Mouse (Mus musculus) erythroblast, embryonic 14.5 days (primary cell): Measurements from ENCODE around the gene Plb1. TPM values are rescaled to one million over a fixed set of nuclear protein-coding genes. Genes with fewer than 3 reads are reported as not detected.

Experiments
- H3K27me3 ChIP-seq: 2 replicates; pipeline ENCODE4 v1.6.1; 2012; ENCODE audit warnings: inconsistent platforms; ENCODE audit not compliant: control insufficient read depth
- H3K36me3 ChIP-seq: 2 replicates; pipeline ENCODE4 v1.6.1; 2012; ENCODE audit warnings: mild to moderate bottlenecking, inconsistent platforms; ENCODE audit not compliant: control insufficient read depth
- H3K4me1 ChIP-seq: 2 replicates; pipeline ENCODE4 v1.6.1; 2012; ENCODE audit warnings: inconsistent platforms; ENCODE audit not compliant: control insufficient read depth
- H3K4me3 ChIP-seq: replicated peaks from 2 replicates; pipeline ENCODE3; 2012; ENCODE audit warnings: moderate library complexity, mild to moderate bottlenecking, inconsistent platforms
- H3K9me3 ChIP-seq: 2 replicates; pipeline ENCODE4 v1.6.1; 2012; ENCODE audit warnings: low read length, inconsistent platforms, mixed read lengths; ENCODE audit not compliant: control insufficient read depth
- GATA1 ChIP-seq: IDR thresholded peaks from 2 replicates; pipeline ENCODE4 v1.6.1; 2012; ENCODE audit warnings: low read length, inconsistent platforms, mixed read lengths
- TAL1 ChIP-seq: IDR thresholded peaks from 3 replicates; pipeline ENCODE4 v1.6.1; 2012; ENCODE audit warnings: low read length, inconsistent platforms, mixed read lengths
- polyA plus RNA-seq: library from polyadenylated mRNA; stranded (reverse); fragments of >175 nt; gene quantifications from 2 replicates; pipeline ENCODE4 v1.2.3, GENCODE M21; 2012

Gene Plb1
- polyA plus RNA-seq, 1 experiment, result 0.03 TPM

DNA sequence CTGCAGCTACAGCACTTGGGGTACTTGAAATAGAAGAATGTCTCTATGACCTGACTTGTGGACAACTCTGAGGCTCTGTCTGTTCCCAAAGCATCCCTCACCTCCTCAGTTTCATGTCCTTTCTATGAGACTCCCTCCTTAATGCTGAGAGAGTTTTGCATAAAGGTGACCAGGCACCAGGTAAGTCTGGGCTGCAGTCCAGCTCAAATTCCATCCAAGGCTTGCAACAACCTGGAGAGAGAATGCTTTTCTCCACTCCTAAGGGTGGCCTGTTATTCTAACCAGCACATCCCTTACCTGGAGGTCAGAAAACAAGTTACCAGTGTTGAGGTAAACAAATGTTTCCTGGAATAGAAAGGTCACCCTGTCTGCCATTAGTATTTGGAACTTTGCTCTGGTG lies 159.8 kb downstream of the Plb1 start:
- no peak for TF ChIP-seq GATA1
- no peak for TF ChIP-seq TAL1
- Histone ChIP-seq H3K4me1 (no peaks in the 10 kb centered on the region), H3K4me3 (no peak overlapping the region), H3K9me3 (no peaks in the 10 kb centered on the region), H3K27me3 (no peaks in the 10 kb centered on the region), H3K36me3 (no peaks in the 10 kb centered on the region)

DNA sequence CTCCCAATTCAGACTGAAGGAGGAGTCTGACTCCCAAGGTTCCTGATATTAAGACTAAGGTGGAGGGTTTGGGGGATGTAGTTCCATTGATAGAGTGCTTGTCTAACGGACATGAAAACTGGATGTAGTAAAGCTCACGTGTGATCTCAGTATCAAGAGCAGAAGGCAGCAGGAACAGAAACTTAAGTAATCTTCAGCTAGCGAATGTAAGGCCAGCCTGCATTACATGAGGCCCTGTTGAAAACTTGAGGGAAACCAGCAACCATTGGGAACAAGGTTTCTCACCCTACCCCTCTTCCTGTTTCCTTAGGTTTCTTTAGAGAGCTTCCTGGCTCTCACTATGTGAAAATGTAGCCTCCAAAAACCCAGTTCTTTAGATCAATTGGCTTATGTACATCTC lies 162.1 kb downstream of the Plb1 start:
- H3K4me1 ChIP-seq, result no peaks in the 10 kb centered on the region
- H3K27me3 ChIP-seq, result no peaks in the 10 kb centered on the region
- no peak for TF ChIP-seq TAL1
- TF ChIP-seq GATA1, result no peak
- no peak overlapping the region for H3K4me3 ChIP-seq
- no peaks in the 10 kb centered on the region for H3K36me3 ChIP-seq
- no peaks in the 10 kb centered on the region for H3K9me3 ChIP-seq

DNA sequence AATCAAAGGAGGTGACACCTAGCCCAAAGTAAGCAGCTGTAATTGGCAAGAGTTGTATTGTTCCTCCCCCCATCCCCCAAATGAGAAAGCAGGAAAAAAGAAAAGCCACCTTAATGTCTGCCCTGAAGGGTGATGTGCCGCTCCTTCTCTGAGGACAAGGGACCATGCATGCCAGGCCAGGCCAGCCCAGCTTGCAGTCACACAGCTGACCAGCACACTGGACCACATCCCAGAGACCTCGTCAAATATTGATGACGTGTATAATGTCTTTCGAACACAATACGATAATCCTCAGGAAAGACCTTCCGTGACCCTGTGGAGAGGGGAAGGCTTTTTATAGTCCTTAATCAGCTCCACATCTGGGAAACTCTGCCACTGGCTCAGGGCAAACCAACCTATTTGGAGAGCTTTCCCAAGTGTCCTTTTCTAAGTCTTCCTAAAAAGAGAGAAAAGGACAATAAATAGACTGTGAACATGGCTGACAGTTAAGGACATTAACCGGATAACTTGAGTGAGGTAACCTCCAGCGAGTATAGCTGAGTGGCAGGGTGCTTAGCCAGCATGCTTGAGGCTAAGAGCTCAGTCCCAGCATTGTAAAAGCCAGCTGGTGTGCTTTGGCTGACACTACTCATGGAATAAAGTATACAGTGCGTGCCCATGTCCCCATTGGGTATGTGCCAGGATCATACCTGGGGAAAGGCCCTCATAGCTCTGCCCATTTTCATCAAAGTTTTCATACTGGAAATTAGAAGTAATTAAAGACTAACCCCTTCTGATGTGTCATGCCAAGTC lies 162.8 kb downstream of the Plb1 start:
- Histone ChIP-seq H3K27me3 (no peaks in the 10 kb centered on the region), H3K4me1 (no peaks in the 10 kb centered on the region), H3K4me3 (no peak overlapping the region), H3K36me3 (no peaks in the 10 kb centered on the region), H3K9me3 (no peaks in the 10 kb centered on the region)
- TF ChIP-seq GATA1 (no peak), TAL1 (no peak)

DNA sequence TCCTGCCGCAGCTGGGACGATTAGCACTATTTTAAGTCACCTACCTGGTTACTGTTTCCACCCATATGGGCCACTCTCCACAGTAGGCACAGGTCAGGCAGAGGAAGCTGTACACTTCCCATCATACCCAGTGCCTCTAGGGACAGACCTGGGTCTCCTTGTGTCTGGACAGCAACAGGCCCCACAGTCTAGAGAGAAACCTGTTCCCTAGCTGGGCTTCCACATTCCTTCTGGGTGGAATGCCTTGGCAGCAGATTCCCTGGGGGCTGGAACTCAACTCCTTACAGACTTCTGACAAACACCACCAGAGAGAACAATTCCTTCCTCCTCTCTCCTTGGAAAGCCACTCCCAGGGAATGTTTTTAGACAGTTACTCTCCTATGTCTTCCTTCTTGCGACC lies 165.2 kb downstream of the Plb1 start:
- Histone ChIP-seq H3K4me1 (no peaks in the 10 kb centered on the region), H3K4me3 (no peak overlapping the region), H3K9me3 (no peaks in the 10 kb centered on the region), H3K27me3 (no peaks in the 10 kb centered on the region), H3K36me3 (no peaks in the 10 kb centered on the region)
- TF ChIP-seq TAL1 (no peak), GATA1 (no peak)

DNA sequence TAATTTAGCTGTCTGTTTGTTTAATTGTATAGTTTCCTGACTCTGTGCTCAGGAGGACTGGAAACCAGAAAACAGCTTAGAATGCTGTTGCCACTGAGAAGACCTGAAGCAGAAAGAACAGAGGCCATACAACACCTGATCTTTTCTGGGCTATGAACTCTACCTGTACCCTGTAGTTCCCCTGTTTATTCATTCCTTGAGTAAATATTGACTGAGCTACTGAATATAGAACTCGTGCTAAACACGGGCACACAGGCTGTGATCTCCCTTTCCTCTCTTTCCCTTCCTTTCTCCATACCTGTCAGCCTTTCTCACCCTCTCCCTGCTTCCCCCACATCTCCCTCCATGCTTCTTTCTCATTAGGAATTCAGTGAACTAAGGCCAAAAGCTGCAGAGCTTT lies 168.4 kb downstream of the Plb1 start:
- Histone ChIP-seq H3K4me1 (no peaks in the 10 kb centered on the region), H3K27me3 (no peaks in the 10 kb centered on the region), H3K9me3 (no peaks in the 10 kb centered on the region), H3K36me3 (no peaks in the 10 kb centered on the region), H3K4me3 (no peak overlapping the region)
- TF ChIP-seq TAL1, result no peak
- TF ChIP-seq GATA1, result no peak

DNA sequence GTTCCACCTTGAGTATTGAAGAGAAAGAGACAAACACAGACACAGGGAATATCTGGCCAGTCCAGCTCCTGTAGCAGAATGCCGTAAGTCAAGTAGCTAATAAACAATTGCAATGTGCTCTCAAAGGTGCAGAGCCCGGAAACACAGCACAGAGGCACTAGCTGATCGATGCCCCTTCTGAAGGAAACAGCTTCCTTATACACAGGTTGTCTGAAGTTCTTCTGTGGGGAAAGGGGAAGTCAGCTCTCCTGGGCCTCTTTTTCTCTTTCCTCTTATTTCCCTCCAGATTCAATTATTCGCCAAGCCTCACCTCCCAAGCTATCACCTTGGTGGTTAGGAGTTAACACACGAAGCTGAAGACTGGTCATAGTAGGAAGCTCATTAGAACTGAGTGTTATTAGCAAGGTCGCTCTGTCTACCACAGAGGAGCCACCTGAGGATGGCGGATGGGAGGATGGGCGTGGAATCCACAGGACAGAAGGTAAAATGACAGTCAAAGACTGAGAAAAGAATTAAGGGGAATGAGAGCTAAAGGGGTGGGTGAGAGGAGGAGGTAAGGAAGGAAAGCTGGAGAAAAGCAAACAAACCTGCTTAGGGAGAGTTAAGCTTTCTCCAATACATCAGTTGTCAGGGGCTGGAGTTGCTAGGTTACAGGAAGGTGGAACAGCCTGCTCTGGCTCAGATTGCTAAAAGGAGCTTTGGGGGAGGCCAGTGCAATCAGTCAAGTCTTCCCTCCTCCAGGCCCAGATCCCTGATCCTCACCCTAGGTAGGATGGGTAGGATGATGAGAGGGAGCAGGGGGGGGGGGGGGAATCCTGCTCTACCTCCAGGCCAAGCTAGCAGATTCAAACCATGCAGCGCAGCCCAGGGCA lies 170.8 kb downstream of the Plb1 start:
- Histone ChIP-seq H3K4me3 (no peak overlapping the region), H3K36me3 (no peaks in the 10 kb centered on the region), H3K4me1 (no peaks in the 10 kb centered on the region), H3K27me3 (no peaks in the 10 kb centered on the region), H3K9me3 (no peaks in the 10 kb centered on the region)
- TF ChIP-seq GATA1 (no peak), TAL1 (no peak)

DNA sequence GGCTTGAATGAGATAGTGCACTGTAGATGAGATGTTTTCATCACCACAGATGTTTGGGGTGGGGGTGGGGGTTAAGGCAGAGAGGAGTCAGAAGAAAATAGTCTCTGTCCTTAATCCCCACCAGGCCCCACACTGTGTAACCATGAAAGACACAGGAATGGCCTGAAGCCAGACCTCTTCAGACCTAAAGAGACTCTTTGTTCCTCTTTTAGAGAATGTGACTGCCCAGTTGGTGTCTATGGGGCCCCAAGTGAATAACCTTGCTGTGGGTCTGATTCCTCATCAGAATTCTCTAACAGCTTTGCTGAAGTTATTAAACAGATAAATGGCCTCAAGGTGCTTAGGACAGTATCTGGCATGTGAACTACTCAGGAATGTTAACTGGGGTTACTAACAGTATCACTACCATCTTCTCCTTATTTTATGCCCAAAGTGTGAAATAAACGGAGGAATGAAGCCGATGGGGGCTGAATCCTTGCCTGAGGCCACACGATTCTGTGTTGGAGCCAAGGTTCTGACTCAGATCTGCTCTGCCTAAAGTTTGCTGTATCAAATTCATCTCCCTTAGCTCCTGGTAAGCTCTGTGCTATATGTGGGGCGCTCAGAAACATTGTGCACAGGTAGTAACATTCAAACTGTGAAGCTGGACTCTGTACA lies 172.8 kb downstream of the Plb1 start:
- Histone ChIP-seq H3K9me3 (no peaks in the 10 kb centered on the region), H3K4me1 (no peaks in the 10 kb centered on the region), H3K27me3 (no peaks in the 10 kb centered on the region), H3K36me3 (no peaks in the 10 kb centered on the region), H3K4me3 (no peak overlapping the region)
- TF ChIP-seq GATA1 (no peak), TAL1 (no peak)

DNA sequence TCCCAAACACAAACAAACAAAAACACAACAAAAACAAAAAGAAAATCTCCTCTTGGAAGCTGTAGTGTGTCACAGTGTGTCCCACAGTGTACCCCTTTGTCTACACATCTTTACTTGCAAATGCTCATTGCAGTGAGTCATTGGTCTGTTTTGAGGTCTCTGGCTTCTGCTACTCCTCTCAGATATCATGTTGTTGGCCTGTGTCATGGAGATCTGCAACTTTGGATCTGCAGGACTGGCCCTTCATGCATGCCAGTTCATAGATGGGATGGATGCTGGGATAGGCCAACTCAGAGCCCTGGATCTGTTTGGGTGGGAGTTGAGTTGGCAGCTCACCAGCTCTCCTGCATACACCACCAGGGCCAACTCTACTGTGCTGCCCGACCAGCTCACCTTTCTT lies 176.3 kb downstream of the Plb1 start:
- TF ChIP-seq TAL1, result no peak
- no peak for TF ChIP-seq GATA1
- H3K4me1 ChIP-seq, result peaks cover 3% of the 10 kb centered on the region; the same call in 1 of the 2 replicates
- no peak overlapping the region for H3K4me3 ChIP-seq
- H3K9me3 ChIP-seq, result no peaks in the 10 kb centered on the region
- no peaks in the 10 kb centered on the region for H3K27me3 ChIP-seq
- no peaks in the 10 kb centered on the region for H3K36me3 ChIP-seq

DNA sequence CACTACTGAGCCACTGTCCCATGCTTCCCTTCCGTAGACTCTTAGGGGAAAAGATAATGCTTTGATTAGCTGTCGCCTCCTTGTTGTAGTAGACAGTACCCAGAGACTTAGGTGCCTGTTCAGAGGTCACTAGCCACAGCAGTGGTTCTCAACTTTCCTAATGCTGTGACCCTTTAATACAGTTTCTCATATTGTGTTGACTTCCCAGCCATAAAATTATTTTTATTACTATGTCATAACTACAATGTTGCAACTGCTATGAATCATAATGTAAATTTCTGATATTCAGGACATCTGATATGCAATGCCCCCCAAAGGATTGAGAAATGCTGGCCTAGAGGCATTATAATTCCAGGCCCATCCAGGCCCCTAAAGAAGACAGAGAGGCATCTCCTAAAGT lies 177.2 kb downstream of the Plb1 start:
- Histone ChIP-seq H3K4me3 (no peak overlapping the region), H3K27me3 (no peaks in the 10 kb centered on the region), H3K4me1 (peaks cover 3% of the 10 kb centered on the region; the same call in 1 of the 2 replicates), H3K36me3 (no peaks in the 10 kb centered on the region), H3K9me3 (no peaks in the 10 kb centered on the region)
- TF ChIP-seq TAL1, result no peak
- no peak for TF ChIP-seq GATA1
